Mouse (Mus musculus) embryonic fibroblast, embryonic 13.5 days (primary cell): ENCODE results near the gene Zkscan4. TPM values are rescaled to one million over a fixed set of nuclear protein-coding genes. Genes with fewer than 3 reads are reported as not detected.

ENCODE experiments used
- H3K27ac ChIP-seq: 2 replicates; pipeline ENCODE4 v1.5.1; 2012; ENCODE audit warnings: low read length, control low read depth, inconsistent platforms; ENCODE audit not compliant: insufficient read depth
- H3K4me1 ChIP-seq: 2 replicates; pipeline ENCODE4 v1.6.1; 2011; ENCODE audit warnings: low read length; ENCODE audit not compliant: control insufficient read depth, insufficient read depth
- H3K4me3 ChIP-seq: 2 replicates; pipeline ENCODE4 v1.5.1; 2011; ENCODE audit warnings: mild to moderate bottlenecking, control low read depth, low read length; ENCODE audit not compliant: insufficient read depth
- CTCF ChIP-seq: IDR thresholded peaks from 2 replicates; pipeline ENCODE4 v1.5.1; 2011; ENCODE audit warnings: mild to moderate bottlenecking, control low read depth, low read length, moderate library complexity, borderline replicate concordance; ENCODE audit not compliant: insufficient read depth
- POLR2A ChIP-seq: IDR thresholded peaks from 2 replicates; pipeline ENCODE4 v1.6.1; 2011; ENCODE audit warnings: low read depth, mild to moderate bottlenecking, control low read depth, low read length, moderate library complexity
- polyA plus RNA-seq: library from polyadenylated mRNA; stranded (reverse); fragments of >200 nt; gene quantifications from 2 replicates; pipeline ENCODE4 v1.2.4, GENCODE M21; 2011; ENCODE audit warnings: low read depth; ENCODE audit not compliant: missing spikeins, insufficient read length

Gene Zkscan4
- polyA plus RNA-seq, 1 experiment: 0.58 TPM

- Histone ChIP-seq H3K4me3 (no peak overlapping the region), H3K4me1 (no peaks in the 10 kb centered on the region; the same call in 1 of the 2 replicates), H3K27ac (no peak overlapping the region)
- TF ChIP-seq CTCF (no peak), POLR2A (no peak)
These were observed 23.6 kb downstream of the Zkscan4 start for GRCm38 (mm10) chr13:21502296-21502695.

DNA sequence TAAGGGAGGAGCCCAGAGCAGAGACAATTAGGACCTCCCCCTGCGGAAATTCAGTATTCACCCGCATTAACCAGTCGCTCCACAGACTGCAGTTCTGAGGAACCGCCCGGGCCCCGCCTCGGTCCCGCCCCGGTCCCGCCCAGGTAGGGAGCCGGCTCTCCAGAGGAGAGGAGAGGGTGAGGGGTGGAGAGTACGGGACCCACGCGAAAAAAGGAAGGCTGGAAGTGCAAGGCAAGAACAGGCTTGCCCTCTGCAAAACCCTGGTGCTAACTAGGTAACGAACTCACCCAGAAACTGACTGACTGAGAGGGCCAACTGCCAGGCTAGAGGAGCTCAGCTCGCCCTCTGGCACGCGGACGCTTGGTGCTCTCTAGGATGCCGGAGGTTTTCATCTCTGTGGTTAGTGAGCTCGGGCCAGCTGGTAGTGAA lies 27.5 kb downstream of the Zkscan4 start:
- TF ChIP-seq POLR2A: peak; percentile 87
- no peak for TF ChIP-seq CTCF
- Histone ChIP-seq H3K4me1 (no peaks in the 10 kb centered on the region; the same call in 1 of the 2 replicates), H3K27ac (peak overlapping the region; percentile 78), H3K4me3 (peak overlapping the region; percentile 77)

DNA sequence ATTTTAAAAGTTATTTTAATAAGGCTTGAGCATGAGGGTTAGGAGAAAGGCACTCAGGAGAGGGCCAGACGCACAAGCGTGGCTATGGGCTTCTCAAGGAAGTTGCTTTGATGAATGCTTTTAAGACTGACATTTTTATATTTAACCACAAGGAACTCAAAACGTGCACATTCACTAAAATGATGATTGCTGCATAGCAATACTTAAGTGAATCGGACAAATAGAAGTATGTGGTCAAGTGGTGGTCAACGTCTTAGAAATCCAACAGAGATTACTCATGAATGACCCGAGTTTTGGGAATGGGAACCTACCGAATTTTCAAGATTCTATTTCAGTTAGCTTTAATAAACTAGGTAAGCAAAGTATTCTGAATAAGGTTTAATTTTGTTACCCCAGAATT lies 51.4 kb downstream of the Zkscan4 start:
- no peaks in the 10 kb centered on the region for H3K4me1 ChIP-seq
- H3K27ac ChIP-seq: no peak overlapping the region
- TF ChIP-seq POLR2A: no peak
- TF ChIP-seq CTCF: no peak
- peak overlapping the region; percentile 43 for H3K4me3 ChIP-seq

DNA sequence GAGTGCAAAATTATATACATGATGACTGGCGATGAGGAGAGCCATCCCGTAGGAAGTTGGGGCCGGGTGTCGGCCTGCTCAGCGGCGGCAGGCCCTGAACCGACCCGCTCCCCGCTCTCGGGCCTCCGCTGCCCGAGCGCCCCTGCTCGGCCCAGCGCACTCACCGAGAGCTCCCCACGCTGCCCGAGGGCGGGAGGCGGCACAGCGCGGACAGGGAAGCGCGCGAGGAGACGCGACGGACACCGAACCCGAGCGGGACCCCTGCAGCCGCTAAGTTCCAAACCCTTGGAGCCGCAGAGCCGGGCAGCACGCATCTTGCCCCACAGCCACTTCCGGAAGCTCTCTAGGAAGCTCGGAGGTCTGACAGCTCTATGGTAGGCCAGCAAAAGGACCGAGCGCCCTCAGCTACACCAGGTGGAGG lies 52.1 kb downstream of the Zkscan4 start, which contains the start of gene Zkscan8:
Gene Zkscan8 (minus strand): TSS at position 340 of the 421 bp plus-strand sequence.
- TF ChIP-seq POLR2A (peak; percentile 63; the same call in 1 of the 2 replicates), CTCF (no peak)
- no peaks in the 10 kb centered on the region for H3K4me1 ChIP-seq
- peak within 1 kb of the TSS; percentile 79 for H3K4me3 ChIP-seq
- peak within 1 kb of the TSS; percentile 74 for H3K27ac ChIP-seq

Other genes with a start within 250 kb of the Zkscan4 start
- not detected in 2 replicates for gene Gpx5, start 186.2 kb upstream of the Zkscan4 start, polyA plus RNA-seq
- not detected in 2 replicates for gene Gpx6, start 166.8 kb upstream of the Zkscan4 start, polyA plus RNA-seq
- gene Olfr1367, start 132.0 kb upstream of the Zkscan4 start, polyA plus RNA-seq: not detected in 2 replicates
- gene Zscan12, start 116.1 kb upstream of the Zkscan4 start, polyA plus RNA-seq: 6.2 and 8.7 TPM in 2 replicates
- gene Zkscan3, start 76.2 kb upstream of the Zkscan4 start, polyA plus RNA-seq: 52.5 and 60.7 TPM in 2 replicates
- gene Pgbd1, start 37.8 kb upstream of the Zkscan4 start, polyA plus RNA-seq: 0.77 and 0.92 TPM in 2 replicates
- gene Zscan26, start 25.2 kb upstream of the Zkscan4 start, polyA plus RNA-seq: 28.1 and 38.0 TPM in 2 replicates
- gene Nkapl, start 10.4 kb upstream of the Zkscan4 start, polyA plus RNA-seq: 0.78 and 1.4 TPM in 2 replicates
- gene Gm10065, start 534 bp downstream of the Zkscan4 start, polyA plus RNA-seq: not detected in 2 replicates
- gene AK157302, start 16.3 kb downstream of the Zkscan4 start, polyA plus RNA-seq: 0.40 and 0.73 TPM in 2 replicates
- gene Gm11273, start 22.5 kb downstream of the Zkscan4 start, polyA plus RNA-seq: 3.1 TPM in 1 of 2 replicates, not detected in the other
- 12.3 and 15.2 TPM in 2 replicates for gene Zkscan8, start 52.2 kb downstream of the Zkscan4 start, polyA plus RNA-seq
- not detected in 2 replicates for gene Olfr1366, start 63.9 kb downstream of the Zkscan4 start, polyA plus RNA-seq
- gene Olfr1535, start 81.0 kb downstream of the Zkscan4 start, polyA plus RNA-seq: 0.12 and 0.44 TPM in 2 replicates
- not detected in 2 replicates for gene Olfr1364, start 102.9 kb downstream of the Zkscan4 start, polyA plus RNA-seq
- not detected in 2 replicates for gene Olfr1362, start 135.1 kb downstream of the Zkscan4 start, polyA plus RNA-seq
- not detected in 2 replicates for gene Olfr11, start 163.6 kb downstream of the Zkscan4 start, polyA plus RNA-seq
- gene Olfr1361, start 184.5 kb downstream of the Zkscan4 start, polyA plus RNA-seq: not detected in 2 replicates
- gene Olfr1360, start 198.5 kb downstream of the Zkscan4 start, polyA plus RNA-seq: not detected in 2 replicates
- gene Olfr1359, start 219.2 kb downstream of the Zkscan4 start, polyA plus RNA-seq: not detected in 2 replicates
- 3.5 TPM in 1 of 2 replicates, not detected in the other for gene Hist1h2bl, start 237.2 kb downstream of the Zkscan4 start, polyA plus RNA-seq
- gene Hist1h2ai, start 237.5 kb downstream of the Zkscan4 start, polyA plus RNA-seq: 5.0 TPM in 1 of 2 replicates, not detected in the other
- 3.4 TPM in 1 of 2 replicates, not detected in the other for gene Hist1h3h, start 238.8 kb downstream of the Zkscan4 start, polyA plus RNA-seq
- gene Hist1h2bm, start 243.1 kb downstream of the Zkscan4 start, polyA plus RNA-seq: 5.5 and 9.1 TPM in 2 replicates